Mouse (Mus musculus) bone marrow, adult 2 months (tissue): ENCODE results near the gene Psma3. TPM values are rescaled to one million over a fixed set of nuclear protein-coding genes. Genes with fewer than 3 reads are reported as not detected.
A peak's percentile ranks its signal among the peaks of the same experiment; 100 is the strongest.

Experiments
- H3K27ac ChIP-seq: fragments of 200-500 bp; 2 replicates; pipeline ENCODE4 v1.5.1; 2012; ENCODE audit warnings: low read depth, mild to moderate bottlenecking, control low read depth, inconsistent platforms, low read length; ENCODE audit not compliant: control insufficient read depth, poor library complexity, insufficient read depth
- H3K4me1 ChIP-seq: fragments of 200-500 bp; 2 replicates; pipeline ENCODE4 v1.6.1; 2011; ENCODE audit warnings: low read length; ENCODE audit not compliant: control insufficient read depth, insufficient read depth
- H3K4me3 ChIP-seq: fragments of 200-500 bp; replicated peaks from 2 replicates; pipeline ENCODE3; 2011; ENCODE audit warnings: mild to moderate bottlenecking, low read depth, low read length, control low read depth; ENCODE audit not compliant: control insufficient read depth
- CTCF ChIP-seq: fragments of 200-500 bp; IDR thresholded peaks from 2 replicates; pipeline ENCODE4 v1.5.1; 2011; ENCODE audit warnings: low read length, control low read depth; ENCODE audit not compliant: control insufficient read depth, insufficient read depth
- POLR2A ChIP-seq: fragments of 200-500 bp; IDR thresholded peaks from 2 replicates; pipeline ENCODE4 v1.6.1; 2011; ENCODE audit warnings: low read depth, mild to moderate bottlenecking, control low read depth, low read length, borderline replicate concordance; ENCODE audit not compliant: control insufficient read depth
- WGBS: fragments of 180-500 bp; shearing (Covaris S2); methylation state at CpG from one replicate; pipeline ENCODE4 v1.1.7; 2018; 5-methylcytosine and 5-hydroxymethylcytosine counted together
- polyA plus RNA-seq: library from polyadenylated mRNA; stranded (reverse); fragments of >200 nt; gene quantifications from 2 replicates; pipeline ENCODE4 v1.2.4, GENCODE M21; 2011; ENCODE audit warnings: low replicate concordance; ENCODE audit not compliant: missing spikeins, insufficient read depth, insufficient read length

The Psma3 gene
- polyA plus RNA-seq = 142 and 186 TPM in 2 replicates

DNA sequence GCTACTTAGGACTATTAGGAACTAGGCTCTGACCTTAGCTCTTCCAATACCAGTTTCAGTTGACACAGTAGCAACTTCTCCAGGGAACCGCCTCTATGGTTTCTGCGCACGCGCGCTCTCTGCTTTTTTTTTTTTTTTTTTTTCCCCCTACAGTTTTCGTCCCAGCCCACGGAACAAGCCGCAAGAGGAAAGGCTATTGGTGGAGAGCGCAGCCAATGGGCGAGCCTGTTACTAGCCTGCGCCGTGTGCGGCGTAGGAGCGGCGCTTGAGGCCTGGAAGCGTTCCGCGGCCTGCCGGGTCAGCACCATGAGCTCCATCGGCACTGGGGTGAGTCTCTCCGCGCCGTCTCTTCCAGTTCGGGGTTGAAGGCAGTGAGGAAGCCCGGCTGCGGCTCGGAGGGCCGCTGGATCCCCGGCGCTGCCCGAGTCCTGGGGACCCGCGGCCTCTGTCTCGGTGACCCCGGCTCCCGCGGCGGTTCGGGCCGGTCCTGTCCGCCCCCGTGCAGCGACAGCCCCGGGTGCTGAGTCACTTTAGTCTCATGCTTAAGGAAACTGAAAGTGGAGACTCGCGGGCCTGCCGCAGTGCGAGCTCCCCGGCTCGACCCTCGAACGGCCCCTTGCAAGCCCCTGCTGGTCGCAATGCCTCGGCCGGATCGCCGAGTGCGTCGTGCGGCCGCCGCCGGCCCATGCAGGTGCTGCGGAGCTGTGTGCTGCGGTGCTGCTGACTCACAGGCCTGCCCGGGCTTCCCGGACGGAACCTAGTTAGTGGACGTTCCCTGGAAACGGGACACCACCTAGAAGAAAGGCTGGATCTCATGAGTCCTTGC is at the start of gene Psma3:
Gene Psma3 (plus strand): TSS at position 181 of the 826 bp plus-strand sequence.
- Histone ChIP-seq H3K4me1 (peaks cover 2% of the 10 kb centered on the region; the same call in 1 of the 2 replicates), H3K4me3 (peak within 1 kb of the TSS; percentile 99), H3K27ac (peak within 1 kb of the TSS; percentile 97)
- TF ChIP-seq POLR2A (peak; percentile 80; the same call in 1 of the 2 replicates), CTCF (no peak)
- WGBS = under 1% methylated on average over 71 of the region's 71 CpGs

DNA sequence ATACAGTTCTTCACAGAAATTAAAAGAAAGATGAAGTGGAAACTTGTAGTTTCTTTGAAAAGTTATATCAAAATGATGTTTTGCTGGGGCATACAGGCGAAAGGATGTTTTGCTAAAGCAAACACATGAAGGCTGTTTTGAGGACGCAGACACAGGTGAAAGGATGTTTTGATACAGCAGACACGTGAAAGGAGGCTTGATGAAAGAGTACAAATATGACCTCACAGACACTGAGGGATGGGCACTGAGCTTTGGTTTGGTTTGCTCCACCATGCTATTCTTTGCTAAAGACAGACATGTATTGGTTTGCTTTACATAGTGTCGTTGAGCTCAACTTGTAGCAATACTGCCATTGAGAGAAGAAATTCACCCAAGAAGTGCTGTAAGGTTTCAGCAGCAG is 44.6 kb upstream of the Psma3 start:
- no peaks in the 10 kb centered on the region for H3K4me1 ChIP-seq
- no peak for TF ChIP-seq CTCF
- no peak overlapping the region for H3K27ac ChIP-seq
- WGBS = 78% methylated on average over 4 of the region's 4 CpGs
- H3K4me3 ChIP-seq = no peak overlapping the region

GRCm38 (mm10) chr12:70937150-70937549 is 37.3 kb upstream of the Psma3 start:
- no peaks in the 10 kb centered on the region; the same call in 1 of the 2 replicates for H3K4me1 ChIP-seq
- peak overlapping the region; percentile 92 for H3K4me3 ChIP-seq
- TF ChIP-seq POLR2A (no peak), CTCF (no peak)
- 28% methylated on average over 10 of the region's 12 CpGs for WGBS
- H3K27ac ChIP-seq = peak overlapping the region; percentile 43; the same call in 1 of the 2 replicates

GRCm38 (mm10) chr12:70937571-70938384 is 36.6 kb upstream of the Psma3 start, which contains the start of gene Actr10:
TSS of gene Actr10 (plus strand) at chr12:70937857.
- no peaks in the 10 kb centered on the region; the same call in 1 of the 2 replicates for H3K4me1 ChIP-seq
- H3K27ac ChIP-seq = peak within 1 kb of the TSS; percentile 69
- WGBS = under 1% methylated on average over 59 of the region's 59 CpGs
- H3K4me3 ChIP-seq = peak within 1 kb of the TSS; percentile 92
- peak; percentile 66; the same call in 1 of the 2 replicates for TF ChIP-seq POLR2A
- TF ChIP-seq CTCF = no peak

DNA sequence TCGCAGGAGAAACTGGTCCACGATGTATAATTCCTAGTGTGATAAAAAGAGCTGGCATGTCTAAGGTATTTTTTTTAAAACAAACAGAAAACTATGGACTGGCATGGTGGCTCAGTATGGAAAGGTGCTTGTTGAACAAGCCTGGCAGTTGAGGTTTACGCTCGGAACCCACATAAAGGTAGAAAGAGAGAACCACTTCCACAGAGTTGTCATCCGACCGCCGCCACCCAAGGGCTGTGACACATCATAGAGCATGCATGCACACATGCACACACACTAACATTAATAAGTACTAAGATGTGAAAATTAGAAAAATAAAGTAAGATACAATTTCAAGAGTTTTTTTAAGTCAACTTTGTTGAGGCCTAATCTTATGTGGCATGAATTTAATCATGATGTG is 33.6 kb upstream of the Psma3 start:
- WGBS = 96% methylated on average over 7 of the region's 7 CpGs
- no peaks in the 10 kb centered on the region; the same call in 1 of the 2 replicates for H3K4me1 ChIP-seq
- H3K27ac ChIP-seq = no peak overlapping the region
- TF ChIP-seq POLR2A (no peak), CTCF (no peak)
- H3K4me3 ChIP-seq = no peak overlapping the region

GRCm38 (mm10) chr12:70944181-70944580 is 30.2 kb upstream of the Psma3 start:
- TF ChIP-seq CTCF (no peak), POLR2A (no peak)
- Histone ChIP-seq H3K4me1 (no peaks in the 10 kb centered on the region; the same call in 1 of the 2 replicates), H3K27ac (no peak overlapping the region), H3K4me3 (no peak overlapping the region)
- 89% methylated on average over 5 of the region's 5 CpGs for WGBS

GRCm38 (mm10) chr12:70946585-70947256 is 27.7 kb upstream of the Psma3 start:
- H3K4me3 ChIP-seq = no peak overlapping the region
- TF ChIP-seq CTCF (no peak), POLR2A (no peak)
- no peaks in the 10 kb centered on the region for H3K4me1 ChIP-seq
- no peak overlapping the region for H3K27ac ChIP-seq
- 89% methylated on average over 10 of the region's 10 CpGs for WGBS
